Mouse (Mus musculus) neural tube, embryonic 14.5 days (tissue): ENCODE results near the gene Cd63. TPM values are rescaled to one million over a fixed set of nuclear protein-coding genes. Genes with fewer than 3 reads are reported as not detected.

Experiments
- ATAC-seq: fragments of 200-750 bp; cut with Nextera tagmentation; 2 replicates; pipeline ENCODE4 v1.8.0; 2017; ENCODE audit warnings: low read depth, mild to moderate bottlenecking, moderate TSS enrichment, moderate library complexity
- H3K27ac ChIP-seq: fragments of 300-500 bp; sonication (generic); 2 replicates; pipeline ENCODE4 v1.5.1; 2014; ENCODE audit warnings: low read depth, mild to moderate bottlenecking, control low read depth, low read length, moderate library complexity, mixed read lengths
- H3K27me3 ChIP-seq: fragments of 300-500 bp; sonication (generic); 2 replicates; pipeline ENCODE4 v1.6.1; 2014; ENCODE audit warnings: low read length; ENCODE audit not compliant: control insufficient read depth, insufficient read depth
- H3K36me3 ChIP-seq: fragments of 300-500 bp; sonication (generic); 2 replicates; pipeline ENCODE4 v1.6.1; 2014; ENCODE audit warnings: low read length, mixed read lengths; ENCODE audit not compliant: control insufficient read depth, insufficient read depth
- H3K4me1 ChIP-seq: fragments of 300-500 bp; sonication (generic); 2 replicates; pipeline ENCODE4 v1.6.1; 2014; ENCODE audit warnings: low read length; ENCODE audit not compliant: control insufficient read depth, insufficient read depth
- H3K4me2 ChIP-seq: fragments of 300-500 bp; sonication (generic); 2 replicates; pipeline ENCODE4 v1.6.1; 2014; ENCODE audit warnings: mild to moderate bottlenecking, low read depth, low read length, control low read depth
- H3K4me3 ChIP-seq: fragments of 300-500 bp; sonication (generic); 2 replicates; pipeline ENCODE4 v1.5.1; 2014; ENCODE audit warnings: low read depth, low read length, control low read depth, mixed read lengths
- H3K9ac ChIP-seq: fragments of 300-500 bp; sonication (generic); replicated peaks from 2 replicates; pipeline ENCODE4 v1.6.1; 2014; ENCODE audit warnings: low read depth, mild to moderate bottlenecking, control low read depth, low read length, mixed read lengths
- H3K9me3 ChIP-seq: fragments of 300-500 bp; sonication (generic); 2 replicates; pipeline ENCODE4 v1.6.1; 2016; ENCODE audit warnings: low read length; ENCODE audit not compliant: control insufficient read depth
- whole genome bisulfite sequencing: fragments of 180-500 bp; shearing (Covaris S2); extraction: QIAGEN DNeasy Blood & Tissue Kit; methylation state at CpG from one replicate; pipeline ENCODE4 v1.1.7; 2014; 5-methylcytosine and 5-hydroxymethylcytosine counted together
- polyA plus RNA-seq: library from polyadenylated mRNA; unstranded; fragments of >200 nt; fragmentation: Nextera tagmentation; extraction: Ambion mirVana; gene quantifications from 2 replicates; pipeline ENCODE4 v1.2.1, GENCODE M21; 2014

Gene Cd63
- polyA plus RNA-seq, 1 experiment from 2014 or later = 146 TPM

GRCm38 (mm10) chr10:128929638-128930378 lies 29.0 kb downstream of the Cd63 start:
- peak; percentile 47; the same call in 1 of the 2 replicates for ATAC-seq
- Histone ChIP-seq H3K4me1 (no peaks in the 10 kb centered on the region), H3K27ac (no peak overlapping the region), H3K9me3 (no peaks in the 10 kb centered on the region), H3K36me3 (no peaks in the 10 kb centered on the region), H3K4me2 (no peak overlapping the region), H3K4me3 (no peak overlapping the region), H3K9ac (no peak overlapping the region), H3K27me3 (peaks cover 17% of the 10 kb centered on the region)
- 63% methylated on average over 7 of the region's 7 CpGs for WGBS

GRCm38 (mm10) chr10:128931441-128931840 lies 30.7 kb downstream of the Cd63 start:
- Histone ChIP-seq H3K9me3 (no peaks in the 10 kb centered on the region), H3K9ac (no peak overlapping the region), H3K4me2 (no peak overlapping the region), H3K4me1 (no peaks in the 10 kb centered on the region), H3K4me3 (no peak overlapping the region), H3K36me3 (no peaks in the 10 kb centered on the region), H3K27me3 (peaks cover 23% of the 10 kb centered on the region), H3K27ac (no peak overlapping the region)
- WGBS = 73% methylated on average over 2 of the region's 2 CpGs
- ATAC-seq = no peak

- H3K27me3 ChIP-seq = peaks cover 21% of the 10 kb centered on the region
- peak within 1 kb of the TSS; percentile 46 for H3K9ac ChIP-seq
- peak within 1 kb of the TSS; percentile 37 for H3K4me3 ChIP-seq
- H3K36me3 ChIP-seq = no peaks in the 10 kb centered on the region
- no peaks in the 10 kb centered on the region for H3K9me3 ChIP-seq
- WGBS = under 1% methylated on average over 24 of the region's 26 CpGs
- no peaks in the 10 kb centered on the region for H3K4me1 ChIP-seq
- H3K27ac ChIP-seq = no peak within 1 kb of the TSS
- ATAC-seq = peak; percentile 79; the same call in 1 of the 2 replicates
- peak within 1 kb of the TSS; percentile 68 for H3K4me2 ChIP-seq
Observed at GRCm38 (mm10) chr10:128933574-128933973, 32.8 kb downstream of the Cd63 start, which contains the start of gene Itga7. Gene Itga7, plus strand, starts transcription at chr10:128933818.

GRCm38 (mm10) chr10:128933976-128934721 lies 33.4 kb downstream of the Cd63 start:
- peak overlapping the region; percentile 37 for H3K4me3 ChIP-seq
- H3K27me3 ChIP-seq = peaks cover 20% of the 10 kb centered on the region
- ATAC-seq = no peak
- 3% methylated on average over 21 of the region's 21 CpGs for WGBS
- H3K9ac ChIP-seq = peak overlapping the region; percentile 46
- H3K9me3 ChIP-seq = no peaks in the 10 kb centered on the region
- H3K36me3 ChIP-seq = no peaks in the 10 kb centered on the region
- peak overlapping the region; percentile 68 for H3K4me2 ChIP-seq
- no peaks in the 10 kb centered on the region for H3K4me1 ChIP-seq
- no peak overlapping the region for H3K27ac ChIP-seq

GRCm38 (mm10) chr10:128934997-128935787 lies 34.4 kb downstream of the Cd63 start:
- Histone ChIP-seq H3K36me3 (no peaks in the 10 kb centered on the region), H3K4me1 (no peaks in the 10 kb centered on the region), H3K4me2 (peak overlapping the region; percentile 68; the same call in 1 of the 2 replicates), H3K9ac (no peak overlapping the region), H3K27ac (no peak overlapping the region), H3K9me3 (no peaks in the 10 kb centered on the region), H3K27me3 (peaks cover 20% of the 10 kb centered on the region), H3K4me3 (no peak overlapping the region)
- ATAC-seq = no peak
- WGBS = 66% methylated on average over 7 of the region's 7 CpGs

GRCm38 (mm10) chr10:128935826-128936440 lies 35.1 kb downstream of the Cd63 start:
- H3K4me3 ChIP-seq = no peak overlapping the region
- no peaks in the 10 kb centered on the region for H3K9me3 ChIP-seq
- 75% methylated on average over 8 of the region's 8 CpGs for WGBS
- ATAC-seq = no peak
- peaks cover 20% of the 10 kb centered on the region for H3K27me3 ChIP-seq
- H3K27ac ChIP-seq = no peak overlapping the region
- H3K36me3 ChIP-seq = no peaks in the 10 kb centered on the region
- H3K9ac ChIP-seq = no peak overlapping the region
- no peaks in the 10 kb centered on the region for H3K4me1 ChIP-seq
- no peak overlapping the region; the same call in 1 of the 2 replicates for H3K4me2 ChIP-seq

DNA sequence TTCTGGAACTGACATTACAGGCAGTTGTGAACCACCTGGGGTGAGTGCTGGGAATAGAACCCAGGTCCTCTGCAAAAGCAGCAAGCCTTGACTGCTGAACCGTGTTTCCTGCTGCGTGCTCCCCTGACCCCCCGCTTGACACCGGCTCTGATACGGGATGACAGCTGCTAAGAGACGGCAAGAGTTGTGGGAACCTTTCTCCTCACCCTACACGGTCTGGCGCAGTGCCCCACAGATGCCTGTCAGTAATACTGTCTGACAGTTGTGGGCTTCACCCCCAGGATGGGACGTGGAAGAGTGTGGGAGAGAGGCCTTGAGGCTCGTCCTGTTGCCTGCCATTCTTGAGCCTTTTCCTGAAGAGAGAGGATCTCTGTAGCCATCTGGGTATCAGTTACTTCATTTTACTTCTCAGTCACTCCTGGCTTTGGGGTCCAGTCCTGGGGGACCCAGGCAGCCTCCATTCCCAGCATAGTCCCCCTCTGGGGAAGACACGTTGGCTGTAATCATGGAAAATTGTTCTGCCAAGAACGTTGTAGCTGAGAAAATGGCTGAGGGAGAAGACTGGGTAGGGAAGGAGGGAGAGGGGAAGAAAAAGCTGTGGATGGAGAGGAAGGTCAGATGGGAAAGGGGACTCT lies 37.1 kb downstream of the Cd63 start:
- Histone ChIP-seq H3K9ac (no peak overlapping the region), H3K4me3 (no peak overlapping the region), H3K4me1 (no peaks in the 10 kb centered on the region), H3K9me3 (no peaks in the 10 kb centered on the region), H3K27ac (no peak overlapping the region), H3K4me2 (no peak overlapping the region), H3K27me3 (peaks cover 13% of the 10 kb centered on the region), H3K36me3 (no peaks in the 10 kb centered on the region)
- ATAC-seq = no peak
- WGBS = 71% methylated on average over 12 of the region's 12 CpGs

DNA sequence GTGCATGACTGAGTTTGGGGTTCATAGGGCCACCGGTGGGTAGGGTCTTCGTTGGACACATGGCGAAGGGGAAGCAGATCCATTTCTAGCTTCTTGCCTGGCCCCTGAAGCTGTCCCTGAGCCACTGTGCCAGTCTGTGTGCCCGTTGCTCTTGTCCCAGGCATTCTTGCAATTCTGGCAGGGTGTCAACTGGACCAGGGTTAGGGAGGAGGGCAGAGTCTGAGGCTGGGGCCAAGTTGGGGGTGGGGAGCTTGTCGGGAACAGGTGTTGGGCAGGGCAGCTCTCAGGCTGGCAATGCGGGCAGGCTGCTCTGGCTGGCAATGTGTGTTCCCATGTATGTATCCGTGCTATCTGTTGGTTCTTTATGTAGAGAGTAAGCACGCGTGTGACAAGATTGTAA lies 37.7 kb downstream of the Cd63 start:
- Histone ChIP-seq H3K27me3 (peaks cover 12% of the 10 kb centered on the region), H3K4me2 (no peak overlapping the region), H3K36me3 (no peaks in the 10 kb centered on the region), H3K9ac (no peak overlapping the region), H3K27ac (no peak overlapping the region), H3K9me3 (no peaks in the 10 kb centered on the region), H3K4me1 (no peaks in the 10 kb centered on the region), H3K4me3 (no peak overlapping the region)
- 78% methylated on average over 9 of the region's 9 CpGs for WGBS
- no peak for ATAC-seq
